Mouse (Mus musculus): ENCODE data around the gene Cadps2.

DNA sequence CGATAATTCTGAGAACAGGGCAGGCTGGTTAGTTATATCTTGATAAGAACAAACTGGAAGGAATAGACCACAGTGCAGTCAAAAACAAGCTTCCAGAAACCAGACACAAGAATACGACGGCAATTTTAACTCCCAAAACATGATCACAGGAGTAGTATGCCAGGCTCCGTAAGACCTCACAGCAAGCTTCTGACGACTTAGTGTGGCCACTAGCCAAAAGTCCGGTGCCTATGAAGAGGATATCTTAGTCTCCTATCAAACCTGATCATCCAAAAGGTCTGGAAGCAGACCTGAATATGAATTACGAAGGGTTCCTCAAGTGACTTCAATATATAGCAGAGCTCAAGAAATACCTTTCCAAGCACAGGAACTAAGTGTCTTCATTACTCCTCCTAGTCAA lies 33.9 kb downstream of the Cadps2 start:
- TF ChIP-seq POLR2A (IDR thresholded peaks at IDR 0.05; ENCODE audit: low read depth, low read length) = no peak
- no peak for TF ChIP-seq CTCF (IDR thresholded peaks at IDR 0.05; ENCODE audit: borderline replicate concordance, insufficient read depth, low read length)
